9 mouse cellular contexts compared by ENCODE assay signal in the genomic region with DNA sequence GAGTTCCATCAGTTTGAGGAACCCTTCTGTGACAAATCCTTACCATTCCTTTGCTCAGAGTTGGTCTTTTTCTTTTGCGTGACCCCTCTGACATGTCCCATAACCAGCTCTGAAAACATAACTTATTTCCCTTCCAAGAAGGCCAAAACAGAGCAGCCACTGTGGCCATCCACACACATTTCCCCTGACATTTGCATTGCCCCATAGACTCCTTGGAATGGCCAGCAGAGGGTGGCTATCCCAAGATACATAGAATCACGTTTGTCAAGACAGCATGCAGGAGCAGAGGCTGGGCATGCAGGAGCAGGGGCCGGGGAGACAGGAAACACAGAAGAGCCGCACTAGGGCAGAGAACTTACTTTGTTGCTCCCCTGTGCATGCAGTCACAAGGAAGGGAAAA.
DNase-seq lines count a peak whose midpoint lies in the region; ATAC-seq and TF ChIP-seq lines count a peak whose summit lies in the region.
"Had no signal": no experiment of that assay in that cellular context is flagged by ENCODE, and none has a peak within 500 bp of the region (broad histone marks: within the 10 kb centered on the region; RNA-seq: fewer than 3 reads in every experiment).

No protein-coding gene starts in this region.

- DNase-seq in gastrocnemius, adult 2 months: no peak
- no peak for DNase-seq in gastrocnemius, postnatal 10 days
- peak; percentile 16 for DNase-seq in left cerebral cortex, postnatal 4 days
- no peak for DNase-seq in left cerebral cortex, postnatal 36 days (ENCODE audit: low spot score in 2 of 2)
- DNase-seq in MN1 (ENCODE audit: low spot score): no peak
- DNase-seq: adrenal gland, postnatal 10 days had no signal

- H3K4me2 ChIP-seq in embryonic facial prominence, embryonic 13.5 days: peak overlapping the region; percentile 45
- peak overlapping the region; percentile 70 for H3K4me2 ChIP-seq in myocyte (ENCODE audit: low read depth)

- 23% methylated on average over 4 of the region's 4 CpGs for WGBS in embryonic facial prominence, embryonic 13.5 days

- H3K79me2 ChIP-seq in myocyte (ENCODE audit: control insufficient read depth, insufficient read depth): no peaks in the 10 kb centered on the region

- H3K36me3 ChIP-seq in embryonic facial prominence, embryonic 13.5 days: no peaks in the 10 kb centered on the region
- no peaks in the 10 kb centered on the region for H3K36me3 ChIP-seq in myocyte (ENCODE audit: control insufficient read depth, insufficient read depth)

- peak overlapping the region; percentile 31; the same call in 1 of the 2 replicates for H3K27ac ChIP-seq in gastrocnemius, adult 2 months
- peak overlapping the region; percentile 99 for H3K27ac ChIP-seq in embryonic facial prominence, embryonic 13.5 days

- peak overlapping the region; percentile 61 for H3K9ac ChIP-seq in embryonic facial prominence, embryonic 13.5 days

- no peak for ATAC-seq in embryonic facial prominence, embryonic 13.5 days (ENCODE audit: insufficient number of reproducible peaks, insufficient read depth, low FRiP score, low TSS enrichment, low read depth)
- ATAC-seq in frontal cortex, adult (ENCODE audit: low TSS enrichment): no peak

- no peak overlapping the region for H3K4me3 ChIP-seq in gastrocnemius, adult 2 months
- H3K4me3 ChIP-seq in embryonic facial prominence, embryonic 13.5 days: no peak overlapping the region
- peak overlapping the region; percentile 1 for H3K4me3 ChIP-seq in myocyte

- intact Hi-C loops in gastrocnemius, adult 2 months (cut with DNase I): no loop called here
- intact Hi-C loops in left cerebral cortex, postnatal 4 days (cut with DNase I): no loop called here
- intact Hi-C loops in left cerebral cortex, postnatal 36 days (cut with DNase I): no loop called here

- no peaks in the 10 kb centered on the region for H3K27me3 ChIP-seq in embryonic facial prominence, embryonic 13.5 days
- no peaks in the 10 kb centered on the region for H3K27me3 ChIP-seq in myocyte (ENCODE audit: control insufficient read depth, insufficient read depth, insufficient read length)

- H3K9me3 ChIP-seq in embryonic facial prominence, embryonic 13.5 days: no peaks in the 10 kb centered on the region

- peaks cover 57% of the 10 kb centered on the region for H3K4me1 ChIP-seq in embryonic facial prominence, embryonic 13.5 days

- H3ac ChIP-seq in myocyte (ENCODE audit: control insufficient read depth, insufficient read length): no peak overlapping the region

- TF ChIP-seq CTCF in gastrocnemius, adult 2 months (IDR thresholded peaks at IDR 0.05): no peak

- no peak for TF ChIP-seq POLR2A in myocyte (IDR thresholded peaks at IDR 0.05; ENCODE audit: insufficient read length, low read depth)

TF ChIP-seq in myocyte, 11 proteins besides CTCF, POLR2A, EP300 and RAD21:
- TF ChIP-seq SRF (IDR thresholded peaks at IDR 0.05; ENCODE audit: control insufficient read depth, insufficient read length, low read depth) (no peak), MYOD1 (IDR thresholded peaks at IDR 0.05; ENCODE audit: control insufficient read depth in 1 of 3, insufficient read length in 2 of 3, low read depth in 2 of 3) (no peak), USF1 (IDR thresholded peaks at IDR 0.05; ENCODE audit: low read depth) (no peak), E2F4 (IDR thresholded peaks at IDR 0.05; ENCODE audit: insufficient read depth) (no peak), TCF12 (IDR thresholded peaks at IDR 0.05; ENCODE audit: insufficient read depth, poor library complexity, severe bottlenecking) (no peak), TCF3 (IDR thresholded peaks at IDR 0.05; ENCODE audit: insufficient read length, low read depth) (no peak), MYOG (IDR thresholded peaks at IDR 0.05; ENCODE audit: control insufficient read depth in 1 of 3, insufficient read depth in 1 of 3, insufficient read length in 2 of 3, low read depth in 2 of 3) (no peak), MAX (IDR thresholded peaks at IDR 0.05; ENCODE audit: low read depth) (no peak), POLR2AphosphoS2 (IDR thresholded peaks at IDR 0.05; ENCODE audit: insufficient read length, low read depth) (no peak), REST (IDR thresholded peaks at IDR 0.05; ENCODE audit: insufficient read depth, insufficient read length) (no peak), CEBPB (IDR thresholded peaks at IDR 0.05; ENCODE audit: insufficient read depth, poor library complexity, severe bottlenecking) (no peak)
